Mouse (Mus musculus): ENCODE measurements around the gene Gpn3. TPM values are rescaled to one million over a fixed set of nuclear protein-coding genes. Genes with fewer than 3 reads are reported as not detected.

Gpn3 gene
- total RNA-seq, 1 experiment, result 101 TPM

DNA sequence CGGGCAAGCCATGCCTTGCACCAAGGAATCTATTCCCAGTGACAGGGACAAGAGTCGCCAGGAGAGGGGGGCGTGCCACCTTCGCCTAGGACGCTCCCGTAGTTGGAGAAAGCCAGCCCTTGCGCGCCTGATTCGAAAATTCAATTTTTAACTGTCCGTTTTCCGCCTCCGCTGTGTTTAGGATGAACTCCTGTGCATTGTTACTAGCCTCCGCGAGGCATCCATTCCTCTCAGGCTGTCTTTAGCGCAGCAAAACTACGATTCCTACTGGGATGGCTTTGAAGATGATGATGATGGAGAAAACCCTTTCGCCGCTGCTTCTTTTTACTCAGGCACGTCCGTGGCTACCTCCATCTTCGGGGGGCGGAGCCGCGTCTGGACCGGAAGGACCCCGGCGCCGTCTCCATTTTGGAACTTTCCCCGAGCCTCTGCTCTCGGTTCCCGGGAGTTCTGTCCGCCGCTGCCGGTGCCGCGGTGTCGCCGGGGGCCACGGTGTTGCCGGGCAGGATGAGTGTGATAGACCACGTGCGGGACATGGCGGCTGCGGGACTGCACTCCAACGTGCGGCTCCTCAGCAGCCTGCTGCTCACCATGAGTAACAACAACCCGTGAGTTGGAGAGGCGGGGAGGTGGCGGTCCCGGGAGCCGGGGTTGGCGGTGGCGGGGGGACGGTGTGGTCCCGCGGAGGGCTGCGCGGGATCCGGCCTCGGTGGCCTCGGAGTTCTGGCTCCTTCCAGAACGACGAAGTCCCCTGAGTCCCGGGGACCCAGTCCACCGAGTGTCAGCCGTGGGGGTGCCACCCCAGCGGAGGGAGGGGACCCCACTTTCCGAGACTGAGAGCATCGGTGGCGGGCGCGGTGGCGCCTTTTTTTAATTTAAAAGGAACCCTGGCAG lies 50.6 kb downstream of the Gpn3 start:
- peak overlapping the region; percentile 95 for H3K9ac ChIP-seq (ENCODE audit: insufficient read depth, low read depth, low read length, poor library complexity, severe bottlenecking)
- peak overlapping the region; percentile 74; the same call in 1 of the 2 replicates for H3K27ac ChIP-seq (ENCODE audit: insufficient read depth, low read depth, low read length, poor library complexity, severe bottlenecking)
- H3K4me1 ChIP-seq (ENCODE audit: control insufficient read depth in 2 of 2, insufficient read depth in 2 of 2, low read length in 2 of 2, poor library complexity in 1 of 2), result peaks cover 0 to 5% of the 10 kb centered on the region in 2 experiments; a peak in 1 of 4 replicates
- in situ Hi-C loops (cut with MboI; ENCODE audit: low sequenced_read_pairs in 2 of 2, unreplicated experiment in 2 of 2), result no loop called here
- peaks cover 3% of the 10 kb centered on the region; the same call in 1 of the 2 replicates for H3K36me3 ChIP-seq (ENCODE audit: control insufficient read depth, insufficient read depth, low read length, poor library complexity, severe bottlenecking)
- H3K4me3 ChIP-seq (ENCODE audit: insufficient read depth in 1 of 2, low read depth in 1 of 2, low read length in 2 of 2, poor library complexity in 1 of 2, severe bottlenecking in 1 of 2), result peak overlapping the region; percentile 75 to 91
- TF ChIP-seq HCFC1 (IDR thresholded peaks at IDR 0.05; ENCODE audit: borderline replicate concordance, insufficient read depth, low read length) (peak; percentile 74; the same call in 1 of the 2 replicates), ZC3H11A (IDR thresholded peaks at IDR 0.05; ENCODE audit: borderline replicate concordance, low read depth, low read length) (no peak), CHD2 (IDR thresholded peaks at IDR 0.05; ENCODE audit: low read depth, low read length) (no peak), MAFK (IDR thresholded peaks at IDR 0.05; ENCODE audit: insufficient read depth, low read depth, low read length) (no peak)
- H3K9me3 ChIP-seq (ENCODE audit: control insufficient read depth, insufficient read depth, low read depth, low read length), result no peaks in the 10 kb centered on the region
- peak; percentile 82 for DNase-seq (ENCODE audit: low read depth, low spot score)

DNA sequence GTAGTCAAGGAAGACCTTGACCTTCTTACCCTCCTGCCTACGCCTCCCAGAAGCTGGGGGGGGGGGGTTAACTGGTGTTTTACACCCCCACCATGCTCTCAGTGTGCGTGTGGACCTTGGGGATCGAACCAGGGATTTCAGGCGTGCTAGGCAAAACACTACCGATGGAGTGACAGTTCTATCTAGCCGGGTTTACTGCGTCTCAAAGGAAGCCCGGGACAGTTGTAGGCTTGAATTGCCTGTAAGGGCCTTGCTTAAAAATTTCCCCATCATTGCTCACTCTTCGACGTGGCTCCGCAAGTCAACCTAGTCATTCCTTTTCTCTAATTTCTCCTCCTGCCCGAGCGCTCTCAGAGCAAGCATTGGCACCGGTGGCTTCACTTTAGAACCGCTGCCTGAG lies 51.4 kb downstream of the Gpn3 start:
- Histone ChIP-seq H3K27ac (ENCODE audit: insufficient read depth, low read depth, low read length, poor library complexity, severe bottlenecking) (peak overlapping the region; percentile 46), H3K9me3 (ENCODE audit: control insufficient read depth, insufficient read depth, low read depth, low read length) (no peaks in the 10 kb centered on the region), H3K4me3 (ENCODE audit: insufficient read depth in 1 of 2, low read depth in 1 of 2, low read length in 2 of 2, poor library complexity in 1 of 2, severe bottlenecking in 1 of 2) (peak overlapping the region; percentile 75 to 91), H3K9ac (ENCODE audit: insufficient read depth, low read depth, low read length, poor library complexity, severe bottlenecking) (peak overlapping the region; percentile 94), H3K36me3 (ENCODE audit: control insufficient read depth, insufficient read depth, low read length, poor library complexity, severe bottlenecking) (peaks cover 4% of the 10 kb centered on the region), H3K4me1 (ENCODE audit: control insufficient read depth in 2 of 2, insufficient read depth in 2 of 2, low read length in 2 of 2, poor library complexity in 1 of 2) (peaks cover 0 to 5% of the 10 kb centered on the region in 2 experiments; a peak in 1 of 4 replicates)
- no peak for DNase-seq (ENCODE audit: low read depth, low spot score)
- in situ Hi-C loops (cut with MboI; ENCODE audit: low sequenced_read_pairs in 2 of 2, unreplicated experiment in 2 of 2), result no loop called here
- TF ChIP-seq CHD2 (IDR thresholded peaks at IDR 0.05; ENCODE audit: low read depth, low read length) (no peak), HCFC1 (IDR thresholded peaks at IDR 0.05; ENCODE audit: borderline replicate concordance, insufficient read depth, low read length) (no peak), ZNF384 (IDR thresholded peaks at IDR 0.05; ENCODE audit: low read depth, low read length) (no peak), ZC3H11A (IDR thresholded peaks at IDR 0.05; ENCODE audit: borderline replicate concordance, low read depth, low read length) (no peak), MAFK (IDR thresholded peaks at IDR 0.05; ENCODE audit: insufficient read depth, low read depth, low read length) (no peak)

DNA sequence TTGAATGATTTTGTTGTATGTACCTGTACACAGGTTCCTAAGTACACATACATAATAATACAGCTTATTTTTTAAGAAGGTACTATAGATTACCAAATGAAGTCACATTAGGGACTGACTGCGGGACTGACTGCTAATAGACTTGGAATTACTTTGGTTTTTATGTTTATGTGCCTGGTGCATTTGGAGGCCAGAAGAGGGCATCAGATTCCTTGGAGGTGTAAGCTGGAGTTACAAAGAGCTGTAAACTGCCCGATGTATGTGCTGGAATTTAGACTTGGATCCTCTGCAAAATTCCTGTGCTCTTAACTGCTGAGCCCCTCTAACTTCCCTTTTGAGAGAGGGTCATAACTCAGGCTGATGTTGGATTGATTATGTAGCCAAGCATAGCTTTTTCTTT lies 53.9 kb downstream of the Gpn3 start:
- Histone ChIP-seq H3K27ac (ENCODE audit: insufficient read depth, low read depth, low read length, poor library complexity, severe bottlenecking) (no peak overlapping the region), H3K36me3 (ENCODE audit: control insufficient read depth, insufficient read depth, low read length, poor library complexity, severe bottlenecking) (peaks cover 22% of the 10 kb centered on the region), H3K4me3 (ENCODE audit: insufficient read depth in 1 of 2, low read depth in 1 of 2, low read length in 2 of 2, poor library complexity in 1 of 2, severe bottlenecking in 1 of 2) (no peak overlapping the region), H3K4me1 (ENCODE audit: control insufficient read depth in 2 of 2, insufficient read depth in 2 of 2, low read length in 2 of 2, poor library complexity in 1 of 2) (peaks cover 1 to 9% of the 10 kb centered on the region in 2 experiments; a peak in 2 of 4 replicates), H3K9ac (ENCODE audit: insufficient read depth, low read depth, low read length, poor library complexity, severe bottlenecking) (no peak overlapping the region), H3K9me3 (ENCODE audit: control insufficient read depth, insufficient read depth, low read depth, low read length) (no peaks in the 10 kb centered on the region)
- in situ Hi-C loops (cut with MboI; ENCODE audit: low sequenced_read_pairs in 2 of 2, unreplicated experiment in 2 of 2), result no loop called here
- TF ChIP-seq CHD2 (IDR thresholded peaks at IDR 0.05; ENCODE audit: low read depth, low read length) (no peak), ZNF384 (IDR thresholded peaks at IDR 0.05; ENCODE audit: low read depth, low read length) (no peak)
- no peak for DNase-seq (ENCODE audit: low read depth, low spot score)

DNA sequence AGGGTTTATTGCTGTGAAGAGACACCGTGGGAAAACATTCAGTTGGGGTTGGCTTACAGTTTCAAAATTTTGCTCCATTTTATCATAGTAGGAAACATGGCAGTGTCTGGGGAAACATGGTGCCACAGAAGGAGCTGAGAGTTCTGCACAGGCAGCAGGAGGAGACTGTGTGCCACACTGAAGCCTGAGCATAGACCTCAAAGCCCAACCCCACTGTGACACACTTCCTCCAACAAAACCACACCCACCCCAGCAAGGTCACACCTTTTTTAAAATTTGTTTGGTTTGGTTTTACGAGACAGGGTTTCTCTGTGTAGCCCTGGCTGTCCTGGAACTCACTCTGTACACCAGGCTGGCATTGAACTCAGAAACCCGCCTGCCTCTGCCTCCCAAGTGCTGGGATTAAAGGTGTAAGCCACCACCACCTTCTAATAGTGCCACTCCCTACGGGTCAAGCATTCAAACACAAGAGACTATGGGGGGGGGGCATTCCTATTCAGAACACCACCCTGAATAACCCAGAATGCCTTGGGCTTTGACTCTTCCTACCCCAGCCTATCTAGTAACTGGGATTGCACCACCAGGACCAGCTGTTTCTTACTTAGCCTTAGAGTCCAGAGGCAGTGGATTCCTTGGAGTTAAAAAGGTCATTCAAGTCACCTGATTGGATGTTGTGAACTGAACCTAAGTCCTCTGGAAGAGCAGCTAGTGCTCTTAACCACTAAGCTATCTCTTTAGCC lies 58.5 kb downstream of the Gpn3 start:
- H3K36me3 ChIP-seq (ENCODE audit: control insufficient read depth, insufficient read depth, low read length, poor library complexity, severe bottlenecking), result peaks cover 45% of the 10 kb centered on the region
- H3K9me3 ChIP-seq (ENCODE audit: control insufficient read depth, insufficient read depth, low read depth, low read length), result no peaks in the 10 kb centered on the region

More for the DNA sequence above, 58.5 kb downstream of the Gpn3 start:
- in situ Hi-C loops (cut with MboI; ENCODE audit: low sequenced_read_pairs in 2 of 2, unreplicated experiment in 2 of 2), result no loop called here
- Histone ChIP-seq H3K4me3 (ENCODE audit: insufficient read depth in 1 of 2, low read depth in 1 of 2, low read length in 2 of 2, poor library complexity in 1 of 2, severe bottlenecking in 1 of 2) (no peak overlapping the region), H3K27ac (ENCODE audit: insufficient read depth, low read depth, low read length, poor library complexity, severe bottlenecking) (no peak overlapping the region), H3K9ac (ENCODE audit: insufficient read depth, low read depth, low read length, poor library complexity, severe bottlenecking) (no peak overlapping the region), H3K4me1 (ENCODE audit: control insufficient read depth in 2 of 2, insufficient read depth in 2 of 2, low read length in 2 of 2, poor library complexity in 1 of 2) (peaks cover 1 to 7% of the 10 kb centered on the region in 2 experiments; a peak in 2 of 4 replicates)
- TF ChIP-seq ZNF384 (IDR thresholded peaks at IDR 0.05; ENCODE audit: low read depth, low read length), result no peak
- no peak for TF ChIP-seq HCFC1 (IDR thresholded peaks at IDR 0.05; ENCODE audit: borderline replicate concordance, insufficient read depth, low read length)
- TF ChIP-seq ZC3H11A (IDR thresholded peaks at IDR 0.05; ENCODE audit: borderline replicate concordance, low read depth, low read length), result no peak
- TF ChIP-seq MAFK (IDR thresholded peaks at IDR 0.05; ENCODE audit: insufficient read depth, low read depth, low read length), result no peak
- TF ChIP-seq CHD2 (IDR thresholded peaks at IDR 0.05; ENCODE audit: low read depth, low read length), result no peak
- DNase-seq (ENCODE audit: low read depth, low spot score), result no peak

Data from ES-E14 (cell line).